Mouse (Mus musculus): ENCODE measurements around the gene Pcca. TPM values are rescaled to one million over a fixed set of nuclear protein-coding genes. Genes with fewer than 3 reads are reported as not detected.

Gene Pcca
- total RNA-seq, 2 experiments from 2014 or later = 39.0 to 45.6 TPM

DNA sequence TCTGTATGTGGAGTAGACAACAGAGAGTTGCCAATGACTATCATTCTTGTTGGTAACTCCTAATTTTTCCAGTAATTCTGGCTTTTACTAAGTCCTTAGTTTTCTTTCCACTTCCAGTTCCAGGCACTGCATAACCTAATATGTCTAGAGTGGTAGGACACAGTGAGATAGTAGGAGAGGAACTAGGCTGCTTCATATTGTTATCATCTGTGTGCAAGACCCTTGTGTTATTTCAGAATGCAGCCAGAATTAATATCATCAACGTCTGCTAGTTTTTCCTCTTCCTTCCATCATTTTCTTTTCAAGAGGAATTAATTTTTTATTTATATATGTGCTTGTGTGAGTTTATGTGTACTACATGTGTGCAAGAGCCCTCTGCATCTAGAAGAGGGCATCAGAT lies 114.1 kb downstream of the Pcca start:
- no peak for DNase-seq

- no peak for DNase-seq
Observed at GRCm38 (mm10) chr14:122649336-122649950, 115.3 kb downstream of the Pcca start.

DNA sequence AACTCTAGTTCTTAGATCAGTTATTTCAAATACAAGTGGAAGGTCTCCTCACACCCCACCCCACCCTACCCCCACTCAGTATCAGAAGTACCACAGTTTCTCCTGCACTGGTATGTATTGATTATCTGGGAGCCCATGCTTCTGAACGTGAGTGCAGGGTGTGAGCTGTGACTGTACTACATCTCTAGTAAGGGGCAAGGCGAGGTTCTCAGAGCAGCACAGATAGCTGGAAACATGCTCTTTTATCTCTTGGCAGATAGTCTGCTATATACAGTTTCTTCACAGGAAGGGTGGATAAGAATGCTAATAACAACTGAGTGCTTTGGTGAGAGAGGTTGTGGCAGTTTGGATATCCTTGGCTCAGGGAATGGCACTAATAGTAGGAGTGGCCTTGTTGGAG lies 117.6 kb downstream of the Pcca start:
- DNase-seq = no peak

GRCm38 (mm10) chr14:122675661-122676060 lies 141.5 kb downstream of the Pcca start:
- no peak for DNase-seq

DNA sequence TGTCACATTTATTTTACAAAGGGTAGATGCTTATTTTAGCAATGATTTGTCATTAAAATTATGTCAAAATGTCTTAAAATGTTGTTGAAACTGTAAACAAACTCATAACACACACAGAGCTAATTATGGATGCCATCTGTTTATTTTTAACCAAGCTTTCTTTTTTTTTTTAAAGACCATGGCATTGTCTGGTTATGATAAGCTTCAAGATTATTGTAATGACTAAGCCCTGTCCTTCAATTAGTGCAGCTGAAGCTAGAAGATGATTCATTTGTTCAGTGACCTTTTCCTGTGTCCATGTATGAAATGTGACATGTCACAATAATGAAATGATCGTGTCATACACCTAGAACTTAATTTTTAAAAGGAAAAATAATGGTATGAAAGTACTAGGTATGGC lies 149.5 kb downstream of the Pcca start:
- DNase-seq = no peak

- DNase-seq = no peak
Observed at GRCm38 (mm10) chr14:122684250-122684649, 150.1 kb downstream of the Pcca start.

- no peak for DNase-seq
Observed at GRCm38 (mm10) chr14:122684811-122685210, 150.7 kb downstream of the Pcca start.

- no peak for DNase-seq
Observed at GRCm38 (mm10) chr14:122687398-122687797, 153.3 kb downstream of the Pcca start.

DNA sequence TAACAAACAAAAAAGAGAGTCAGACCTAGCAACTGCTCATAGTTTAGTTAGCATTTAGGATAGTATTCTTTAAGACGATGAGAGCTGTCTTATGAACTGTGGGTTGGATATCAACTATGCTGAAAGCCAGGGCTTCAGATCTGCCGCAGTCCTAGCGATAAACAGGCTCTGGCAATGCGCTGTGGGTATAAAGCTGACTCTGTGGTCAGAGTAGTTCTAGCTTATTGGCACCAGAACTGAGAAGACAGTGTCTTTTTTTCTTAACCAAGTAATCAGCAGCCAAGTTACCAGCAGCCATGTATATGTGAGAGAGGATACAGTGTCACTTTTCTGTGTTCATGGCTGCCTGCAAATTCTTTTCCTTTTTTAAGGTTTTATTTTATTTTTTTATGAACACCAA lies 154.3 kb downstream of the Pcca start:
- DNase-seq = no peak

DNA sequence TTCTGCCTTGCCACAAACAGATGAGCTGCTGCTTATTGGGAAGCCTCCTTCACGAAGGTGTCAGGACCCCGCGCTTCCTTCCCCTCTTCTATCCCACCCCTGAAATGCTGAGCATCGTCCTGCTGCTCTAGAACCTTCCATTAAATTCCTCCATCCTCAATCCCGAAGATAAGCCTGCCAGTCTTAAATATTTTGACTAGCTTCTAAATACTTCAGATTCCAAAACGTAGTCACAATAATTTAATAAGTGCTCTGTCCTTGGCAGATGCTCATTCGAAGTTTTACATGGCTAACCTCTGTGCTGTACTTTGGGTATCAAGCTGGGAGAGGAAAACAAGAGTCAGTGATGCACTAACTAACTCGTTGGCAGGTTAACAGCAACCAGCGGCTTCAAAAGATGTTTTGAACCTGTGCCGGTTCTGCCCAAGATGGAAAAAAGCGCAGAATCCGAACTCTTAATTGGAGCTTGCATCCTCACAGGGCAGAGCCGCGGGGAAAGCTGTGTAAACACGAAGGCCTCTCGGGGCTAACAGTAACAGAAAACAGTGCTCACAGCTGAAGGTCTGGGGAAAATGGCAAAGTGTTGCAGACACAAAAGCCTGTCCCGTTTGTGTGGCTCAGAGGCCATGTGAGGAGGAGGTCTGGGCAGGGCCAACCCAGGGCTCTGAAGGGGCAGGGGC lies 155.2 kb downstream of the Pcca start:
- DNase-seq = no peak

DNA sequence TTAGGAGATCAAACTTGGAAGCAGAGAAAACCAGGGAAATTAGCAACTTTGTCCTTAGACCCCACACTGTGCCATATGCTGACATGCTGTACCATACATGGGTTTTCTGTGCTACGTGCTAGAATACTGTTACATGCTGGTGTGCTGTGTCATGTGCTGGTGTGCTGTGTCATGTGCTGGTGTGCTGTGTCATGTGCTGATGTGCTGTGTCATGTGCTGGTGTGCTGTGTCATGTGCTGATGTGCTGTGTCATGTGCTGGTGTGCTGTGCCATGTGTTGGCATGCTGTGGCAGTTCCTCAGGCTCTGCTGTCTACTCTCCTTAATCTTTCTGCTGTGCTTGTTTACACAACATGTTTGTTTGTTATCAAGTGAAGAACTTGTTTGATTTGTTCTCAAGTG lies 157.4 kb downstream of the Pcca start:
- DNase-seq = no peak

GRCm38 (mm10) chr14:122700333-122700732 lies 166.2 kb downstream of the Pcca start:
- no peak for DNase-seq

DNA sequence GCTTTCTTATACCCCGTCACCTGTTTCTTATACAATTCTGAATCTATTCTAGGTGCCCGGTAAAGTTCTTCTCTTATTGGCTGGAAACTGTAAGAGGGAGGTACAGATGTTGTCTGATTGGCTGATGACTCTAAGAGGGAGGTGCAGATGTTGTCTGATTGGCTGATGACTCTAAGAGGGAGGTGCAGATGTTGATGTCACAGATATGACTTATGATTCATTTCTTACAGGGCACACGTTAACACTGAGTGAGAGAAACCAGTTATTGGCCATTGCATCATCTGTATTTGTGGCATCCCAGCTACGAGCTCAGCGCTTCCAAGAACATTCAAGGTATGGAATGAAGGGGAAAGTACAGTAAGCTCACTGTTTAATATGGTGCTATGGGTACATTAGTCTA lies 179.7 kb downstream of the Pcca start:
- no peak for DNase-seq

DNA sequence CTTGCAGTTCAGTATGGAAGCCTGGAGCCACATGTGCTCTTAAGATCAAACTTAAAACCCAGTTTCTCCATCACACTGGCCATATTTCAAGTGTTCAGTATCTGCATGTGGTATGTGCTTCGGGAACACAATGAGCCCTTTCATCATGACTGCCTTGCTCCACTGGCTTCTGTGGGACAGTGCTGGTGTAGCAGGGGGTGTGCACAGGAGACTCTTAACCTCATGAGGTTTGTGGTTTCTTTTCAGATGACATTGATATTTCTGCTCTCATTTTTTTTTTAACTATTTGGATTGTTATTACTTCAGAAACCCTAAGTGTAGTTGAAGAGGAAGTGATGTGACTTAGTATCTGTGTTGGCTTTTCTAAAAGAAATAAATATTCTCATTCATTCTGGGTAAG lies 180.8 kb downstream of the Pcca start:
- DNase-seq = no peak

GRCm38 (mm10) chr14:122716057-122716456 lies 181.9 kb downstream of the Pcca start:
- no peak for DNase-seq

DNA sequence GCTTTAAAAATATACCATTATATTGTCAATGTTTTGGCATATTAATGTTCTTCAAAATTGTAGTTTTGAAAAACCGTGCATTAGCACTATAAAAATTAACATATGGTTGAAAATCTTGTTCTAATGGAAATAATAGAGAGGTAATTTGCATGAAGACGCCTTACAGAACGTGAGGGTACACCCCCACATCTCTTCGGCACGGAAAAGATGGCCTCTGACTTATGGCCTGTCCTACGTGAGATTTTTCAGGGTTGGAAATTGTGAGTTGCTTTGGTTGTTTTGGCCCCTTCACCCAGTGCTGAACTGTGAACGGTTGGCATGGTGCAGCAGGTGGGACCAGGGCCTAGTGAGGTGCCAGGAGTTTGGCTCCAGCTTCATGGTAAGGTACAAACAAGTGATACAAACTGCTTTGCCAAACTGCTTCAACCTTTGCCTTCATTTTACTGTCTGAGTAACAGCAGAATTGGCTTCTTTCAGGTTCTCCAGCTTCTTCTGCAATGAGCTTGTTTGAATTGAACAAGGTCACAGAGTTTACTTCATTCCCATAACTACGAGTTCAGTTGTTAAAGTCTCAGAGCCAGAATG lies 185.5 kb downstream of the Pcca start:
- DNase-seq = no peak

DNA sequence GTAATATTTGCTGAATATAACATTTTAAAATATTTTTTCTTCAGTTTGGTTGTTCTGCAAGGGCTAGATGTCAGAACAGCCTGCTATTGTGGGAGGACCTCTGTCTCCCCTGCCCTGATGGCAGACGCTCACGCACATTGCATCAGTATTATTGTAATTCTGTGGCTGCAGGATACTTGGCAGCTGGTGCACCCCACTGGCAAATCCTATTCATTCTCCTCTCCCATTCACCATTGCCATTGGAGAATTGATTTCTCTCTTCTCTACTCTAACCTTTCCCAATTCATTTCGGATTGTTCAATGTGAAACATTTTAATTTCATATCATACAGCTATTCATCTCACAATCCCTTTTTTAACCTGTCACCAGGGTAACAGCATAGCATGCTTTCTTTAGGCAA lies 186.9 kb downstream of the Pcca start:
- DNase-seq = no peak

DNA sequence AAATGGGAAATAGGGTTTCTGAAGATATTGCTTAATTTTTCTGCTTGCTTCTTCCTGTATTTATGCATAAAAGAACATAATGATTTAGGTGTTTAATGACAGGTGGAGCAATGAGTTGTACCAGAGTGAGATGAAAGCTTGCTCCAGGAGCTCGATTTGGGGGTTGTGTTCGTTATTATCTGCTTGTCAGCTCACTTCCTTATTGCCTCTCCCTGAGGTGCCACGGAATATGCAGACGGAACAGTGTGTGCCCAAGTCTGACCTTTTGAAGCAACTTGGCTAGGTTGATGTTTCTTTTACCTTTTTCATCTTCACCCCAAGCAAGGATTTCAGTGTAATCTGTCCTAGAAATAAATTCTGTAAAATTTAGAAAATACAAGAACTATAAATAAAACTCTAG lies 187.6 kb downstream of the Pcca start:
- DNase-seq = no peak

DNA sequence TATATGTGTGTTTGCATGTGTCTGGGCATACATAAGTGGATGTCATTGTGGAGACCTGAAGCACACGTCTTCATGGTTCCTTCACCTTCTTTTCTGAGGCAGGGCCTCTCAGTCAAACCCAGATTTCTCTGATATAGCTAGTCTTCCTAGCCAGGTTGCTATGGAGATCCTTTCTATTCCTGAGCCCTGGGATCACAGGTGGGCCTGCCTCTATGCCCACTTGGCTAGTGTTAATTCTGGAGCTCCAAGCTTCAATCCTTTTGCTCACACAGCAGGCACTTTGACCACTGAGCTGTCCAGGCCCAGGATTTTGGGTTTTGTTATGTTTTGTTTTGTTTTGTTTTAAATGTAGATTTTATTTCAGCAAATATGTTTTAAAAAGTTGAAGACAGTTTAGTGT lies 192.3 kb downstream of the Pcca start:
- DNase-seq = no peak

GRCm38 (mm10) chr14:122729431-122730073 lies 195.4 kb downstream of the Pcca start:
- no peak for DNase-seq

- DNase-seq = no peak
Observed at GRCm38 (mm10) chr14:122730921-122731551, 196.9 kb downstream of the Pcca start.

DNA sequence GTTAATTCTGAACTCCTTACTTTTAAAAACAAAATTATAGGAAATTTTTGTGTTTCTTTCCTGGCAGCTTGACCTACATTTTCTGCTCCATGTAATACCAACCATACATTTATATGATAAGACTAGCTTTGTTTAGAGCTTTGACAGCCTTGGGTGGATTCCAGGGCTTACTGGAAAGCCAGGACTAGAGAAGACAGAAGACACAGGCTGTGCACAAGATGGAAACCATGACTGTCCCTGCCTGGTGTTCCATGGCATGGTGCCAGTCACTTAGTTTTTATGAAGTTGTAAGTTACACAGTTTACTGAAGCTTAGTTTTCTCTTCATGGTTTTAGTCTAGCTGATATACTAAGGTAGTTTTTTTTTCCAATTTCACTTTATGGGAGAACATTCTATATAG lies 202.7 kb downstream of the Pcca start:
- DNase-seq = no peak

All from gastrocnemius, postnatal 25 days (tissue).